Mouse (Mus musculus) cerebellum, adult 8-10 months (tissue): ENCODE measurements around the gene Dpyd.
A peak's percentile ranks its signal among the peaks of the same experiment; 100 is the strongest.

Experiments
- DNase-seq: peaks from one replicate; pipeline ENCODE4 v3.0.0; 2022

The Dpyd gene

GRCm38 (mm10) chr3:119362392-119362791 lies 800.5 kb downstream of the Dpyd start:
- DNase-seq: no peak

- DNase-seq: peak; percentile 53
These were observed 807.0 kb downstream of the Dpyd start for GRCm38 (mm10) chr3:119368931-119369330.

GRCm38 (mm10) chr3:119381119-119381518 lies 819.2 kb downstream of the Dpyd start:
- DNase-seq: no peak

- no peak for DNase-seq
These were observed 820.5 kb downstream of the Dpyd start for GRCm38 (mm10) chr3:119382395-119382794.

- DNase-seq: no peak
These were observed 825.6 kb downstream of the Dpyd start for GRCm38 (mm10) chr3:119387332-119388105.

- DNase-seq: no peak
These were observed 835.3 kb downstream of the Dpyd start for GRCm38 (mm10) chr3:119397205-119397604.

GRCm38 (mm10) chr3:119402836-119403728 lies 841.2 kb downstream of the Dpyd start:
- no peak for DNase-seq

GRCm38 (mm10) chr3:119419087-119419709 lies 857.3 kb downstream of the Dpyd start:
- no peak for DNase-seq

- DNase-seq: no peak
These were observed 857.8 kb downstream of the Dpyd start for GRCm38 (mm10) chr3:119419745-119420144.

- DNase-seq: no peak
These were observed 869.4 kb downstream of the Dpyd start for GRCm38 (mm10) chr3:119431339-119431738.

- no peak for DNase-seq
These were observed 869.8 kb downstream of the Dpyd start for GRCm38 (mm10) chr3:119431757-119432156.

- no peak for DNase-seq
These were observed 885.6 kb downstream of the Dpyd start for GRCm38 (mm10) chr3:119447559-119447958.

GRCm38 (mm10) chr3:119464073-119464472 lies 902.1 kb downstream of the Dpyd start:
- no peak for DNase-seq

- no peak for DNase-seq
These were observed 902.5 kb downstream of the Dpyd start for GRCm38 (mm10) chr3:119464479-119464878.

GRCm38 (mm10) chr3:119467723-119468122 lies 905.8 kb downstream of the Dpyd start:
- no peak for DNase-seq
